Mouse (Mus musculus) midbrain, embryonic 16.5 days (tissue): ENCODE measurements around the gene Cabcoco1. TPM values are rescaled to one million over a fixed set of nuclear protein-coding genes. Genes with fewer than 3 reads are reported as not detected.

Experiments
- ATAC-seq: fragments of 200-750 bp; cut with Nextera tagmentation; 2 replicates; pipeline ENCODE4 v1.8.0; 2017; ENCODE audit warnings: moderate TSS enrichment
- H3K27ac ChIP-seq: fragments of 300-500 bp; sonication (generic); 2 replicates; pipeline ENCODE4 v1.5.1; 2014; ENCODE audit warnings: mild to moderate bottlenecking, low read length, mixed read lengths
- H3K27me3 ChIP-seq: fragments of 300-500 bp; sonication (generic); 2 replicates; pipeline ENCODE4 v1.6.1; 2014; ENCODE audit warnings: low read depth, low read length, mixed read lengths; ENCODE audit not compliant: control insufficient read depth, insufficient read depth
- H3K36me3 ChIP-seq: fragments of 300-500 bp; sonication (generic); 2 replicates; pipeline ENCODE4 v1.6.1; 2014; ENCODE audit warnings: mild to moderate bottlenecking, low read length, moderate library complexity, mixed read lengths; ENCODE audit not compliant: control insufficient read depth, insufficient read depth
- H3K4me1 ChIP-seq: fragments of 300-500 bp; sonication (generic); 2 replicates; pipeline ENCODE4 v1.6.1; 2014; ENCODE audit warnings: mild to moderate bottlenecking, low read length, mixed read lengths; ENCODE audit not compliant: control insufficient read depth, insufficient read depth
- H3K4me2 ChIP-seq: fragments of 300-500 bp; sonication (generic); 2 replicates; pipeline ENCODE4 v1.6.1; 2014; ENCODE audit warnings: mild to moderate bottlenecking, low read length, mixed read lengths
- H3K4me3 ChIP-seq: fragments of 300-500 bp; sonication (generic); 2 replicates; pipeline ENCODE4 v1.5.1; 2014; ENCODE audit warnings: low read depth, mild to moderate bottlenecking, low read length, moderate library complexity, mixed read lengths
- H3K9ac ChIP-seq: fragments of 300-500 bp; sonication (generic); 2 replicates; pipeline ENCODE4 v1.6.1; 2014; ENCODE audit warnings: low read depth, low read length, mixed read lengths
- H3K9me3 ChIP-seq: fragments of 300-500 bp; sonication (generic); replicated peaks from 2 replicates; pipeline ENCODE4 v1.6.1; 2014; ENCODE audit warnings: mild to moderate bottlenecking, low read length, mixed read lengths; ENCODE audit not compliant: control insufficient read depth, poor library complexity, severe bottlenecking
- WGBS: fragments of 180-500 bp; shearing (Covaris S2); extraction: QIAGEN DNeasy Blood & Tissue Kit; methylation state at CpG from one replicate; pipeline ENCODE4 v1.1.7; 2014; 5-methylcytosine and 5-hydroxymethylcytosine counted together
- polyA plus RNA-seq: library from polyadenylated mRNA; unstranded; fragments of >200 nt; fragmentation: Nextera tagmentation; extraction: Ambion mirVana; gene quantifications from 2 replicates; pipeline ENCODE4 v1.2.1, GENCODE M21; 2015

The Cabcoco1 gene
- polyA plus RNA-seq, 1 experiment from 2014 or later, result 2.5 TPM

GRCm38 (mm10) chr10:68553677-68554076 is 12.0 kb upstream of the Cabcoco1 start:
- H3K36me3 ChIP-seq, result no peaks in the 10 kb centered on the region
- no peaks in the 10 kb centered on the region for H3K9me3 ChIP-seq
- no peaks in the 10 kb centered on the region for H3K27me3 ChIP-seq
- no peaks in the 10 kb centered on the region for H3K4me1 ChIP-seq
- H3K4me2 ChIP-seq, result no peak overlapping the region
- 96% methylated on average over 3 of the region's 3 CpGs for WGBS
- no peak overlapping the region for H3K9ac ChIP-seq
- H3K27ac ChIP-seq, result no peak overlapping the region
- no peak for ATAC-seq
- H3K4me3 ChIP-seq, result no peak overlapping the region

- Histone ChIP-seq H3K27ac (no peak overlapping the region), H3K9me3 (no peaks in the 10 kb centered on the region), H3K27me3 (no peaks in the 10 kb centered on the region), H3K4me2 (no peak overlapping the region), H3K9ac (no peak overlapping the region), H3K4me1 (no peaks in the 10 kb centered on the region), H3K36me3 (no peaks in the 10 kb centered on the region), H3K4me3 (no peak overlapping the region)
- WGBS, result 84% methylated on average over 2 of the region's 2 CpGs
- ATAC-seq, result no peak
These were observed 10.9 kb upstream of the Cabcoco1 start for GRCm38 (mm10) chr10:68552556-68552955.

GRCm38 (mm10) chr10:68551316-68551715 is 9.6 kb upstream of the Cabcoco1 start:
- no peak for ATAC-seq
- H3K4me3 ChIP-seq, result no peak overlapping the region
- H3K4me2 ChIP-seq, result no peak overlapping the region
- H3K9ac ChIP-seq, result no peak overlapping the region
- H3K9me3 ChIP-seq, result no peaks in the 10 kb centered on the region
- H3K27me3 ChIP-seq, result no peaks in the 10 kb centered on the region
- H3K4me1 ChIP-seq, result no peaks in the 10 kb centered on the region
- H3K36me3 ChIP-seq, result no peaks in the 10 kb centered on the region
- 90% methylated on average over 7 of the region's 7 CpGs for WGBS
- H3K27ac ChIP-seq, result no peak overlapping the region

- Histone ChIP-seq H3K9me3 (no peaks in the 10 kb centered on the region), H3K4me2 (no peak overlapping the region), H3K27me3 (no peaks in the 10 kb centered on the region), H3K36me3 (no peaks in the 10 kb centered on the region), H3K27ac (no peak overlapping the region), H3K9ac (no peak overlapping the region), H3K4me3 (no peak overlapping the region), H3K4me1 (no peaks in the 10 kb centered on the region)
- WGBS, result 79% methylated on average over 9 of the region's 9 CpGs
- ATAC-seq, result no peak
These were observed 9.1 kb upstream of the Cabcoco1 start for GRCm38 (mm10) chr10:68550668-68551267.

GRCm38 (mm10) chr10:68543107-68543506 is 1.4 kb upstream of the Cabcoco1 start:
- Histone ChIP-seq H3K4me3 (no peak overlapping the region), H3K4me2 (no peak overlapping the region), H3K27ac (no peak overlapping the region), H3K9ac (no peak overlapping the region), H3K4me1 (peaks cover 13% of the 10 kb centered on the region), H3K9me3 (no peaks in the 10 kb centered on the region), H3K27me3 (no peaks in the 10 kb centered on the region), H3K36me3 (no peaks in the 10 kb centered on the region)
- WGBS, result 68% methylated on average over 3 of the region's 3 CpGs
- no peak for ATAC-seq

GRCm38 (mm10) chr10:68541943-68542420 is 286 bp upstream of the Cabcoco1 start:
- ATAC-seq, result no peak
- WGBS, result 43% methylated on average over 7 of the region's 7 CpGs

GRCm38 (mm10) chr10:68540612-68541011 is 1.1 kb downstream of the Cabcoco1 start:
- WGBS, result 18% methylated on average over 3 of the region's 3 CpGs
- H3K27ac ChIP-seq, result no peak overlapping the region
- no peak overlapping the region for H3K4me3 ChIP-seq
- H3K4me2 ChIP-seq, result no peak overlapping the region
- no peaks in the 10 kb centered on the region for H3K27me3 ChIP-seq
- no peaks in the 10 kb centered on the region for H3K9me3 ChIP-seq
- H3K4me1 ChIP-seq, result peaks cover 13% of the 10 kb centered on the region
- no peaks in the 10 kb centered on the region for H3K36me3 ChIP-seq
- H3K9ac ChIP-seq, result no peak overlapping the region
- peak; percentile 72 for ATAC-seq

More at GRCm38 (mm10) chr10:68541943-68542420, 286 bp upstream of the Cabcoco1 start:
- H3K4me1 ChIP-seq, result peaks cover 13% of the 10 kb centered on the region
- no peaks in the 10 kb centered on the region for H3K27me3 ChIP-seq
- H3K4me2 ChIP-seq, result peak overlapping the region; percentile 63
- peak overlapping the region; percentile 39 for H3K4me3 ChIP-seq
- H3K36me3 ChIP-seq, result no peaks in the 10 kb centered on the region
- 0 out of 2 replicates have a peak overlapping the region, but pooled peaks have one; percentile 50 for H3K9ac ChIP-seq
- H3K9me3 ChIP-seq, result no peaks in the 10 kb centered on the region
- H3K27ac ChIP-seq, result no peak overlapping the region

GRCm38 (mm10) chr10:68537261-68537950 is 4.3 kb downstream of the Cabcoco1 start:
- no peak for ATAC-seq
- no peaks in the 10 kb centered on the region for H3K36me3 ChIP-seq
- peaks cover 13% of the 10 kb centered on the region for H3K4me1 ChIP-seq
- H3K9me3 ChIP-seq, result no peaks in the 10 kb centered on the region
- no peak overlapping the region for H3K27ac ChIP-seq
- no peak overlapping the region for H3K4me3 ChIP-seq
- no peaks in the 10 kb centered on the region for H3K27me3 ChIP-seq
- no peak overlapping the region for H3K9ac ChIP-seq
- H3K4me2 ChIP-seq, result no peak overlapping the region
- WGBS, result 68% methylated on average over 4 of the region's 4 CpGs

- 88% methylated on average over 10 of the region's 10 CpGs for WGBS
- no peak for ATAC-seq
These were observed 12.2 kb downstream of the Cabcoco1 start for GRCm38 (mm10) chr10:68529364-68530049.

More at GRCm38 (mm10) chr10:68529364-68530049, 12.2 kb downstream of the Cabcoco1 start:
- H3K9me3 ChIP-seq, result no peaks in the 10 kb centered on the region
- H3K4me2 ChIP-seq, result no peak overlapping the region
- no peaks in the 10 kb centered on the region for H3K27me3 ChIP-seq
- no peaks in the 10 kb centered on the region for H3K36me3 ChIP-seq
- no peak overlapping the region for H3K9ac ChIP-seq
- no peak overlapping the region for H3K4me3 ChIP-seq
- no peaks in the 10 kb centered on the region for H3K4me1 ChIP-seq
- H3K27ac ChIP-seq, result no peak overlapping the region
